Mouse (Mus musculus): ENCODE results near the gene Six5. TPM values are rescaled to one million over a fixed set of nuclear protein-coding genes. Genes with fewer than 3 reads are reported as not detected.
A peak's percentile ranks its signal among the peaks of the same experiment; 100 is the strongest.

Gene Six5
- polyA plus RNA-seq, 1 experiment from 2014 or later = 7.6 TPM

- 24% methylated on average over 9 of the region's 9 CpGs for WGBS
- H3K36me3 ChIP-seq (ENCODE audit: insufficient read depth, low read length) = peaks cover 28% of the 10 kb centered on the region
- 0 out of 2 replicates have a peak overlapping the region, but pooled peaks have one; percentile 23 for H3K9ac ChIP-seq (ENCODE audit: low read depth, low read length)
- DNase-seq (ENCODE audit: low spot score) (no peak), ATAC-seq (replicated peaks; ENCODE audit: low FRiP score, low read depth) (no peak)
- no peaks in the 10 kb centered on the region for H3K27me3 ChIP-seq (ENCODE audit: insufficient read depth, low read length)
- no peak overlapping the region for H3K27ac ChIP-seq
- no peaks in the 10 kb centered on the region for H3K9me3 ChIP-seq (replicated peaks; ENCODE audit: low read length)
- H3K4me2 ChIP-seq (ENCODE audit: low read length) = peak overlapping the region; percentile 51
- TF ChIP-seq CTCF (IDR thresholded peaks at IDR 0.05; ENCODE audit: low read depth) = no peak
- H3K4me3 ChIP-seq (replicated peaks; ENCODE audit: low read depth, low read length) = 0 out of 2 replicates have a peak overlapping the region, but pooled peaks have one; percentile 2
- H3K4me1 ChIP-seq (replicated peaks; ENCODE audit: insufficient read depth, low read length) = peaks cover 42% of the 10 kb centered on the region
These were observed 9.4 kb upstream of the Six5 start for GRCm38 (mm10) chr7:19084921-19085473.

GRCm38 (mm10) chr7:19085495-19085894, 8.9 kb upstream of the Six5 start:
- no peaks in the 10 kb centered on the region for H3K27me3 ChIP-seq (ENCODE audit: insufficient read depth, low read length)
- no peak for TF ChIP-seq CTCF (IDR thresholded peaks at IDR 0.05; ENCODE audit: low read depth)
- H3K9me3 ChIP-seq (replicated peaks; ENCODE audit: low read length) = no peaks in the 10 kb centered on the region
- peak overlapping the region; percentile 51 for H3K4me2 ChIP-seq (ENCODE audit: low read length)
- H3K9ac ChIP-seq (ENCODE audit: low read depth, low read length) = no peak overlapping the region
- WGBS = 8% methylated on average over 6 of the region's 6 CpGs
- H3K36me3 ChIP-seq (ENCODE audit: insufficient read depth, low read length) = peaks cover 24% of the 10 kb centered on the region
- no peak overlapping the region for H3K4me3 ChIP-seq (replicated peaks; ENCODE audit: low read depth, low read length)
- no peak for DNase-seq (ENCODE audit: low spot score)
- peaks cover 42% of the 10 kb centered on the region for H3K4me1 ChIP-seq (replicated peaks; ENCODE audit: insufficient read depth, low read length)
- H3K27ac ChIP-seq = no peak overlapping the region
- ATAC-seq (replicated peaks; ENCODE audit: low FRiP score, low read depth) = no peak

- no peak overlapping the region for H3K27ac ChIP-seq
- DNase-seq (ENCODE audit: low spot score) = peak; percentile 81
- peaks cover 22% of the 10 kb centered on the region for H3K36me3 ChIP-seq (ENCODE audit: insufficient read depth, low read length)
- peaks cover 42% of the 10 kb centered on the region for H3K4me1 ChIP-seq (replicated peaks; ENCODE audit: insufficient read depth, low read length)
- H3K9me3 ChIP-seq (replicated peaks; ENCODE audit: low read length) = no peaks in the 10 kb centered on the region
- H3K27me3 ChIP-seq (ENCODE audit: insufficient read depth, low read length) = no peaks in the 10 kb centered on the region
- ATAC-seq (replicated peaks; ENCODE audit: low FRiP score, low read depth) = 0 out of 2 replicates have a peak, but pooled peaks have one; percentile 24
- 11% methylated on average over 14 of the region's 14 CpGs for WGBS
- no peak overlapping the region for H3K4me3 ChIP-seq (replicated peaks; ENCODE audit: low read depth, low read length)
- peak overlapping the region; percentile 51 for H3K4me2 ChIP-seq (ENCODE audit: low read length)
- no peak overlapping the region for H3K9ac ChIP-seq (ENCODE audit: low read depth, low read length)
- TF ChIP-seq CTCF (IDR thresholded peaks at IDR 0.05; ENCODE audit: low read depth) = no peak
These were observed 8.4 kb upstream of the Six5 start for GRCm38 (mm10) chr7:19086042-19086441.

GRCm38 (mm10) chr7:19086760-19087159, 7.6 kb upstream of the Six5 start:
- ATAC-seq (replicated peaks; ENCODE audit: low FRiP score, low read depth) = no peak
- peaks cover 17% of the 10 kb centered on the region; the same call in 1 of the 2 replicates for H3K36me3 ChIP-seq (ENCODE audit: insufficient read depth, low read length)
- TF ChIP-seq CTCF (IDR thresholded peaks at IDR 0.05; ENCODE audit: low read depth) = no peak

GRCm38 (mm10) chr7:19088813-19089212, 5.6 kb upstream of the Six5 start:
- Histone ChIP-seq H3K4me2 (ENCODE audit: low read length) (no peak overlapping the region), H3K4me1 (replicated peaks; ENCODE audit: insufficient read depth, low read length) (peaks cover 34% of the 10 kb centered on the region), H3K27me3 (ENCODE audit: insufficient read depth, low read length) (no peaks in the 10 kb centered on the region), H3K9ac (ENCODE audit: low read depth, low read length) (no peak overlapping the region), H3K36me3 (ENCODE audit: insufficient read depth, low read length) (peaks cover 10% of the 10 kb centered on the region; the same call in 1 of the 2 replicates), H3K4me3 (replicated peaks; ENCODE audit: low read depth, low read length) (no peak overlapping the region), H3K9me3 (replicated peaks; ENCODE audit: low read length) (no peaks in the 10 kb centered on the region), H3K27ac (no peak overlapping the region)
- peak; percentile 76 for TF ChIP-seq CTCF (IDR thresholded peaks at IDR 0.05; ENCODE audit: low read depth)
- ATAC-seq (replicated peaks; ENCODE audit: low FRiP score, low read depth) = no peak
- WGBS = 42% methylated on average over 10 of the region's 10 CpGs
- DNase-seq (ENCODE audit: low spot score) = peak; percentile 73

More at GRCm38 (mm10) chr7:19086760-19087159, 7.6 kb upstream of the Six5 start:
- H3K4me1 ChIP-seq (replicated peaks; ENCODE audit: insufficient read depth, low read length) = peaks cover 42% of the 10 kb centered on the region
- H3K9me3 ChIP-seq (replicated peaks; ENCODE audit: low read length) = no peaks in the 10 kb centered on the region
- H3K27ac ChIP-seq = no peak overlapping the region
- H3K4me3 ChIP-seq (replicated peaks; ENCODE audit: low read depth, low read length) = no peak overlapping the region
- H3K4me2 ChIP-seq (ENCODE audit: low read length) = 0 out of 2 replicates have a peak overlapping the region, but pooled peaks have one; percentile 51
- DNase-seq (ENCODE audit: low spot score) = no peak
- 71% methylated on average over 18 of the region's 18 CpGs for WGBS
- no peak overlapping the region for H3K9ac ChIP-seq (ENCODE audit: low read depth, low read length)
- no peaks in the 10 kb centered on the region for H3K27me3 ChIP-seq (ENCODE audit: insufficient read depth, low read length)

GRCm38 (mm10) chr7:19091913-19092312, 2.5 kb upstream of the Six5 start:
- Histone ChIP-seq H3K27ac (no peak overlapping the region), H3K9me3 (replicated peaks; ENCODE audit: low read length) (no peaks in the 10 kb centered on the region), H3K4me1 (replicated peaks; ENCODE audit: insufficient read depth, low read length) (peaks cover 20% of the 10 kb centered on the region), H3K36me3 (ENCODE audit: insufficient read depth, low read length) (peaks cover 10% of the 10 kb centered on the region; the same call in 1 of the 2 replicates), H3K4me2 (ENCODE audit: low read length) (peak overlapping the region; percentile 92), H3K4me3 (replicated peaks; ENCODE audit: low read depth, low read length) (no peak overlapping the region), H3K9ac (ENCODE audit: low read depth, low read length) (peak overlapping the region; percentile 25; the same call in 1 of the 2 replicates), H3K27me3 (ENCODE audit: insufficient read depth, low read length) (no peaks in the 10 kb centered on the region)
- ATAC-seq (replicated peaks; ENCODE audit: low FRiP score, low read depth) = no peak
- no peak for TF ChIP-seq CTCF (IDR thresholded peaks at IDR 0.05; ENCODE audit: low read depth)
- DNase-seq (ENCODE audit: low spot score) = no peak
- WGBS = 48% methylated on average over 16 of the region's 17 CpGs
